Mouse (Mus musculus): ENCODE measurements around the gene Larp7.

DNA sequence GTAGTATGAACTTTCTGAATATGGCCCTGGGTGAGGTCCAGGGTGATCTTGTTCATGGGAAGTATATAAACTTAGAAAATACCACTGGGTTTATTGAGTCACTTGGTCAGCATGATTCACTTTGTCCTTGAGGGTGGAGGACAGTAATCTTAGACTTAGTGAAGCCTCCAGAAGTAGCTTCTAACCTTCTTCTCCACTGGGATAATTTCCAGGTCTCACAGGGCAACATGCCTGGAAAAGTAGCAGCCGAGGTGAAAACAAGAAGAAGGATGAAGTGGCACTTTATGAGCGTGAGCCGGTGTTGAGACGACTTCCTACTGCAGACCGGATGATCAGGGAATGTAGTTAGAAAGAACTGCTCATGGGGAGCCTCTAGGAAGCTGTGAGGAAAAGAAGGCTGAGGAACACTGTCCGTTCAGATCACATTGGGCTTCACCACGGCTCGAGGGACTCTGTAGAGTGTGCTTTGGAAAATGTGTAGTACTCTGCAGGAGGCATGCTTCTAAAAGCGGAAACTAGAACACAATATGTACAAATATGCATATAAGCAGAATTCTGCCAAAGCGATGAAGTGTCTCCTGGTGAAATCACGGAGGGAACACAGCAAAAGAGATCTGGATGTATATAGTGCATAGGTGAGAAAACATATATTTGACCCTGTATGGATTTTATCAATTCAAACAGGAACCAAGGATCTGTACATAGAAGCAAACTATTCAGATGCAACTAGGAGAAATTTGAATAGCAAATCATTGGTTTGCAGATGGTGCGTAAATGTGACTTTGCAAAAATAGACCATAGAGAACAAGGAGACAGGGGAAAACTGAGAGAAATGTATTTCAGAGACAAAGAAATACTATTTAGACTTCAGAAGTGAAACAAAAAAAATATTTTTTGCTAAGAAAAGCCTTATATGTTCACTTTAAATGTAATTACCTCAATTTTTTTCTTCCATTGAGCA is 41.1 kb downstream of the Larp7 start:
- no peak for TF ChIP-seq ZNF384 (IDR thresholded peaks at IDR 0.05; ENCODE audit: low read depth, low read length)
- TF ChIP-seq CHD2 (IDR thresholded peaks at IDR 0.05; ENCODE audit: low read depth, low read length), result no peak
- no peak for TF ChIP-seq HCFC1 (IDR thresholded peaks at IDR 0.05; ENCODE audit: borderline replicate concordance, insufficient read depth, low read length)
- TF ChIP-seq MAFK (IDR thresholded peaks at IDR 0.05; ENCODE audit: insufficient read depth, low read depth, low read length), result no peak
